Mouse (Mus musculus) thymus, adult 2 months (tissue): ENCODE measurements around the gene Slc22a29. TPM values are rescaled to one million over a fixed set of nuclear protein-coding genes. Genes with fewer than 3 reads are reported as not detected.
"Not testable (repeated sequence)": the region's sequence is repeated elsewhere in the genome, so short reads cannot be mapped to it uniquely, and the experiment has no call there.

Experiments used
- DNase-seq: peaks from one replicate; pipeline ENCODE4 v3.0.0; 2021
- H3K27ac ChIP-seq: fragments of 200-500 bp; 2 replicates; pipeline ENCODE4 v1.5.1; 2012; ENCODE audit warnings: low read length, control low read depth; ENCODE audit not compliant: control insufficient read depth, insufficient read depth
- H3K27me3 ChIP-seq: fragments of 200-500 bp; 2 replicates; pipeline ENCODE4 v1.6.1; 2012; ENCODE audit warnings: mild to moderate bottlenecking, low read length, moderate library complexity, mixed read lengths; ENCODE audit not compliant: control insufficient read depth, insufficient read depth
- H3K36me3 ChIP-seq: fragments of 200-500 bp; 2 replicates; pipeline ENCODE4 v1.6.1; 2012; ENCODE audit warnings: mild to moderate bottlenecking, low read length, moderate library complexity; ENCODE audit not compliant: control insufficient read depth, insufficient read depth
- H3K4me1 ChIP-seq: fragments of 200-500 bp; replicated peaks from 2 replicates; pipeline ENCODE4 v1.6.1; 2012; ENCODE audit warnings: low read length; ENCODE audit not compliant: control insufficient read depth, insufficient read depth
- H3K4me3 ChIP-seq: fragments of 200-500 bp; 2 replicates; pipeline ENCODE4 v1.5.1; 2012; ENCODE audit warnings: mild to moderate bottlenecking, low read length, control low read depth, moderate library complexity; ENCODE audit not compliant: control insufficient read depth, insufficient read depth
- CTCF ChIP-seq: fragments of 200-500 bp; IDR thresholded peaks from 2 replicates; pipeline ENCODE4 v1.5.1; 2012; ENCODE audit warnings: mild to moderate bottlenecking, control low read depth, low read length, moderate library complexity, borderline replicate concordance; ENCODE audit not compliant: control insufficient read depth, poor library complexity, insufficient read depth; ENCODE audit errors: extremely low read depth
- POLR2A ChIP-seq: fragments of 200-500 bp; IDR thresholded peaks from 2 replicates; pipeline ENCODE4 v1.6.1; 2012; ENCODE audit warnings: mild to moderate bottlenecking, low read length, control low read depth, moderate library complexity; ENCODE audit not compliant: control insufficient read depth, poor library complexity, insufficient read depth; ENCODE audit errors: extremely low read depth
- WGBS: fragments of 180-500 bp; shearing (Covaris S2); methylation state at CpG from one replicate; pipeline ENCODE4 v1.1.7; 2018; 5-methylcytosine and 5-hydroxymethylcytosine counted together
- polyA plus RNA-seq: library from polyadenylated mRNA; depleted of rRNA; stranded (reverse); fragments of >200 nt; gene quantifications from 2 replicates; pipeline ENCODE4 v1.2.3, GENCODE M21; 2012; rRNA removed

Gene Slc22a29
- polyA plus RNA-seq, result not detected in 2 replicates

GRCm38 (mm10) chr19:8218800-8219199, at the start of gene Slc22a29:
Gene Slc22a29 (minus strand): TSS chr19:8218900.
- Histone ChIP-seq H3K27me3 (no peaks in the 10 kb centered on the region), H3K27ac (no peak within 1 kb of the TSS), H3K4me1 (no peaks in the 10 kb centered on the region), H3K4me3 (no peak within 1 kb of the TSS), H3K36me3 (no peaks in the 10 kb centered on the region)
- WGBS, result 91% methylated on average over 2 of the region's 2 CpGs
- no peak for TF ChIP-seq CTCF
- TF ChIP-seq POLR2A, result no peak
- no peak for DNase-seq

- no peak for TF ChIP-seq CTCF
- TF ChIP-seq POLR2A, result no peak
- no peaks in the 10 kb centered on the region for H3K4me1 ChIP-seq
- DNase-seq, result no peak
- H3K4me3 ChIP-seq, result no peak overlapping the region
- H3K27me3 ChIP-seq, result no peaks in the 10 kb centered on the region
- 89% methylated on average over 3 of the region's 3 CpGs for WGBS
- H3K36me3 ChIP-seq, result no peaks in the 10 kb centered on the region
- H3K27ac ChIP-seq, result no peak overlapping the region
Observed at GRCm38 (mm10) chr19:8265324-8265723, 46.6 kb upstream of the Slc22a29 start.

GRCm38 (mm10) chr19:8252705-8253037, 34.0 kb upstream of the Slc22a29 start:
- H3K27ac ChIP-seq, result no peak overlapping the region
- H3K27me3 ChIP-seq, result no peaks in the 10 kb centered on the region
- no peak for TF ChIP-seq POLR2A
- TF ChIP-seq CTCF, result no peak
- H3K4me3 ChIP-seq, result peak overlapping the region; percentile 54
- no peak for DNase-seq
- H3K36me3 ChIP-seq, result no peaks in the 10 kb centered on the region
- 24% methylated on average over 3 of the region's 3 CpGs for WGBS
- 0 out of 2 replicates have a peak, but pooled peaks cover 3% of the 10 kb centered on the region for H3K4me1 ChIP-seq

- TF ChIP-seq POLR2A, result no peak
- TF ChIP-seq CTCF, result no peak
- Histone ChIP-seq H3K4me3 (peak overlapping the region; percentile 54), H3K4me1 (0 out of 2 replicates have a peak, but pooled peaks cover 3% of the 10 kb centered on the region), H3K36me3 (no peaks in the 10 kb centered on the region), H3K27me3 (no peaks in the 10 kb centered on the region), H3K27ac (no peak overlapping the region)
- DNase-seq, result peak; percentile 12
- 13% methylated on average over 58 of the region's 58 CpGs for WGBS
Observed at GRCm38 (mm10) chr19:8251896-8252704, 33.4 kb upstream of the Slc22a29 start.

GRCm38 (mm10) chr19:8228916-8229315, 10.2 kb upstream of the Slc22a29 start:
- H3K4me1 ChIP-seq, result no peaks in the 10 kb centered on the region
- TF ChIP-seq CTCF (no peak), POLR2A (no peak)
- no peaks in the 10 kb centered on the region for H3K27me3 ChIP-seq
- no peak overlapping the region for H3K4me3 ChIP-seq
- H3K27ac ChIP-seq, result no peak overlapping the region
- H3K36me3 ChIP-seq, result no peaks in the 10 kb centered on the region
- DNase-seq, result no peak

- Histone ChIP-seq H3K4me3 (no peak overlapping the region), H3K27me3 (no peaks in the 10 kb centered on the region), H3K27ac (no peak overlapping the region), H3K36me3 (no peaks in the 10 kb centered on the region), H3K4me1 (no peaks in the 10 kb centered on the region)
- 71% methylated on average over 2 of the region's 2 CpGs for WGBS
- TF ChIP-seq CTCF, result no peak
- TF ChIP-seq POLR2A, result no peak
- DNase-seq, result no peak
Observed at GRCm38 (mm10) chr19:8148787-8149523, 69.7 kb downstream of the Slc22a29 start.

- not testable (repeated sequence) for H3K4me3 ChIP-seq, H3K4me1 ChIP-seq, DNase-seq, H3K36me3 ChIP-seq, H3K27ac ChIP-seq, H3K27me3 ChIP-seq
- 91% methylated on average over 2 of the region's 2 CpGs for WGBS
Observed at GRCm38 (mm10) chr19:8142716-8143115, 76.0 kb downstream of the Slc22a29 start.

GRCm38 (mm10) chr19:8134127-8134841, 84.4 kb downstream of the Slc22a29 start:
- not testable (repeated sequence) for H3K27ac ChIP-seq, DNase-seq, H3K27me3 ChIP-seq, H3K4me3 ChIP-seq, H3K36me3 ChIP-seq, H3K4me1 ChIP-seq
- 77% methylated on average over 14 of the region's 14 CpGs for WGBS

GRCm38 (mm10) chr19:8131881-8132280, 86.8 kb downstream of the Slc22a29 start, which contains the start of gene Slc22a28:
Gene Slc22a28 (minus strand): TSS chr19:8131982.
- H3K4me3 ChIP-seq, H3K27ac ChIP-seq, H3K36me3 ChIP-seq, DNase-seq, H3K4me1 ChIP-seq, H3K27me3 ChIP-seq: not testable (repeated sequence)
- WGBS, result 96% methylated on average over 2 of the region's 3 CpGs
